Mouse (Mus musculus): ENCODE results near the gene Sdf4. TPM values are rescaled to one million over a fixed set of nuclear protein-coding genes. Genes with fewer than 3 reads are reported as not detected.

Sdf4 gene
- polyA plus RNA-seq, 1 experiment from 2014 or later = 125 TPM

DNA sequence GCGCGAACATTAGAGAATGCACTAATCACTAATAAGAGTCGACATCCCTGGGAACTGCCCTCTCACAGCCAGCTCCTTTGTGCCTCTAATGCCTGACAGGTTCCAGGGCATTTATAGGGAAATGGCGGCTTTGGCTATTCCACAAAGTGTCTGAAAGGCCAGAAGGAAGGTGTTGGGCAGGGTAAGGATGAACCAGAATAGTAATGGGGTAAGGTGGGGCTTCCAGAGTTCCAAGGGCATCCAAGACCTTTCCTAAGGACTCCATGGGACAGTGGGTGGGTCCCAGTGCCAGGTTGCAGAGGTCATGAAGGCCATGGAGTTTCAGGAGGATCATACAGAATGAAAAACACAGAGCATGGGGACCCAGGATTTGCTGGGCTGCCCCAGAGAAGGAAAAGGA, 41.6 kb downstream of the Sdf4 start:
- Histone ChIP-seq H3K27me3 (replicated peaks; ENCODE audit: control insufficient read depth, insufficient read depth, low read length) (peaks cover 19% of the 10 kb centered on the region), H3K9me3 (ENCODE audit: control insufficient read depth, low read length) (no peaks in the 10 kb centered on the region), H3K9ac (replicated peaks; ENCODE audit: low read depth, low read length) (no peak overlapping the region), H3K4me1 (replicated peaks; ENCODE audit: control insufficient read depth, insufficient read depth, low read length) (peaks cover 25% of the 10 kb centered on the region), H3K4me2 (ENCODE audit: low read length) (no peak overlapping the region), H3K36me3 (ENCODE audit: control insufficient read depth, insufficient read depth) (no peaks in the 10 kb centered on the region), H3K27ac (ENCODE audit: low read length) (no peak overlapping the region), H3K4me3 (replicated peaks; ENCODE audit: low read length) (no peak overlapping the region)
- ATAC-seq = no peak
- WGBS = 36% methylated on average over 4 of the region's 4 CpGs

DNA sequence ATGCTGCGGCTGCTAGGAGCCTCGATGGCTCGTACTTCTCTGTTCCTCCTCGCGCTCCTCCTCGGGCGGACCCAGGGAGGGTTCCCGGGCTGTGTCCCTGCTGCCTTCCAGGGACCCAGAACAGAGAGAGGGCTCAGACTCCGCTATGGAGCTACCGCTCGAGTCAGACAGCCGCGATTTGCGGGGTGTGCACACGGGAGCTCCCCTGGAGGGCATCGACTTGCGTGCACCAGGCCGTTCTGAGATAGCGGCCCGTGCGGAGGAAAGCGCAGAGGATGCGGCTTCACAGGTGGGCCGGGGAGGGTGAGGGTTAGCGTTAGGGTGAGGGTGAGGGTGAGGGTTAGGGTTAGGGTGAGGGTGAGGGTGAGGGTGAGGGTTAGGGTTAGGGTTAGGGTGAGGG, 42.2 kb downstream of the Sdf4 start:
- H3K4me1 ChIP-seq (replicated peaks; ENCODE audit: control insufficient read depth, insufficient read depth, low read length) = peaks cover 25% of the 10 kb centered on the region
- H3K36me3 ChIP-seq (ENCODE audit: control insufficient read depth, insufficient read depth) = no peaks in the 10 kb centered on the region
- peak overlapping the region; percentile 26 for H3K4me3 ChIP-seq (replicated peaks; ENCODE audit: low read length)
- H3K27me3 ChIP-seq (replicated peaks; ENCODE audit: control insufficient read depth, insufficient read depth, low read length) = peaks cover 19% of the 10 kb centered on the region
- no peak overlapping the region for H3K27ac ChIP-seq (ENCODE audit: low read length)
- peak overlapping the region; percentile 44 for H3K9ac ChIP-seq (replicated peaks; ENCODE audit: low read depth, low read length)
- peak overlapping the region; percentile 44 for H3K4me2 ChIP-seq (ENCODE audit: low read length)
- H3K9me3 ChIP-seq (ENCODE audit: control insufficient read depth, low read length) = no peaks in the 10 kb centered on the region
- ATAC-seq = no peak
- under 1% methylated on average over 24 of the region's 25 CpGs for WGBS

DNA sequence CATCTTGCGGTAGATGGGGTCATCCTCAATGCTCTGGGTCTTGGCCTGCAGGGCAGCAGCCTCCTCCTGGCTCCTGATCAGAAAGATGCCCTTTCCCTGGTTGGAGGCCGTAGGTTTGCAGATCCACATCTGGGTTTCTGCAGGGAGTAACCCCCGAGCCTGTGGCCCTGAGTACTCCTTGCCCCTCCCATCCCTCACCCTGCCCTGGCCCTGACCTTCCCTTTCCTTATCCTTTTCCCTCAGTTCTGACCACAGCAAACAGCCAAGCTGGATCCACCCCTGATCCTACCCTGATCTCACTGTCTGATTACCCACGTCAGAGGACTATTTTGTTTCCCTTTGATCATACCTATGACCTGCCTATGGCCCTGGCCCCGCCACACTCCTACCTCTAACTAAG, 52.1 kb downstream of the Sdf4 start:
- WGBS = 86% methylated on average over 5 of the region's 5 CpGs

GRCm38 (mm10) chr4:156049779-156050178, 57.1 kb downstream of the Sdf4 start:
- H3K4me1 ChIP-seq (replicated peaks; ENCODE audit: control insufficient read depth, insufficient read depth, low read length) = no peaks in the 10 kb centered on the region
- 86% methylated on average over 3 of the region's 3 CpGs for WGBS
- no peaks in the 10 kb centered on the region for H3K9me3 ChIP-seq (ENCODE audit: control insufficient read depth, low read length)
- H3K4me3 ChIP-seq (replicated peaks; ENCODE audit: low read length) = no peak overlapping the region
- no peak overlapping the region for H3K9ac ChIP-seq (replicated peaks; ENCODE audit: low read depth, low read length)
- H3K36me3 ChIP-seq (ENCODE audit: control insufficient read depth, insufficient read depth) = no peaks in the 10 kb centered on the region
- no peak overlapping the region for H3K27ac ChIP-seq (ENCODE audit: low read length)
- no peak for ATAC-seq
- no peaks in the 10 kb centered on the region for H3K27me3 ChIP-seq (replicated peaks; ENCODE audit: control insufficient read depth, insufficient read depth, low read length)
- no peak overlapping the region for H3K4me2 ChIP-seq (ENCODE audit: low read length)

More for the DNA sequence above, 52.1 kb downstream of the Sdf4 start:
- H3K4me1 ChIP-seq (replicated peaks; ENCODE audit: control insufficient read depth, insufficient read depth, low read length) = no peaks in the 10 kb centered on the region
- ATAC-seq = no peak
- no peak overlapping the region for H3K4me2 ChIP-seq (ENCODE audit: low read length)
- H3K27me3 ChIP-seq (replicated peaks; ENCODE audit: control insufficient read depth, insufficient read depth, low read length) = no peaks in the 10 kb centered on the region
- H3K4me3 ChIP-seq (replicated peaks; ENCODE audit: low read length) = no peak overlapping the region
- H3K27ac ChIP-seq (ENCODE audit: low read length) = no peak overlapping the region
- H3K9ac ChIP-seq (replicated peaks; ENCODE audit: low read depth, low read length) = no peak overlapping the region
- H3K36me3 ChIP-seq (ENCODE audit: control insufficient read depth, insufficient read depth) = no peaks in the 10 kb centered on the region
- H3K9me3 ChIP-seq (ENCODE audit: control insufficient read depth, low read length) = no peaks in the 10 kb centered on the region

DNA sequence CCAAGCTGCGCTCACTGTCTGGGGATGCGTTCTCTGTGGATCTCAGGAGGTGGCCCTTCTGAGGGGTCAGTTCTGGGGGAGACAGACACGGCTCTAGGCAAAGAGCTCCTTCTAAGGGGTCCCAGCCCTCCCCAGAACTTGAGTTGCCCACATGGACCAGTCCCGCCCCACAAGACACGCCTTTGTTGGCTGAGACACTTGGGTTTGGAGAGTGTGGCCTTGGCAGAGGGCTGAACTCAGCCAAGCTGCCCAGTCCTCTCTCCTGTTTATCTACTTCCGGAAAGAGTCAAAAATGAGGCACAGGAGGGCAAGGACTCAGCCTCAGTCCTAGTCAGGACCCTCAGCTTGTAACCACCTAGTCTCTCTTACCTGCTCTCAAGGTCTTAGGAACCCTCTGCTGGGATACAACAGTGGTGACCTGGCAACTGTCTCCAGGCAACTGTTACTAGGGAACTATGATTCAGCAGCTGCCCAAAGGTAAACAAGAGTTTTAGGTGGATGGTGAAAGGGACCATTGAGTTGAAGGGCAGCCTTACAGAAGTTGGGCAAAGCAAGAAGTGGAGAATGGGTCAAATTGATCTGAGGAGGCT, 57.8 kb downstream of the Sdf4 start:
- Histone ChIP-seq H3K27me3 (replicated peaks; ENCODE audit: control insufficient read depth, insufficient read depth, low read length) (no peaks in the 10 kb centered on the region), H3K4me1 (replicated peaks; ENCODE audit: control insufficient read depth, insufficient read depth, low read length) (no peaks in the 10 kb centered on the region), H3K4me2 (ENCODE audit: low read length) (no peak overlapping the region), H3K27ac (ENCODE audit: low read length) (no peak overlapping the region), H3K4me3 (replicated peaks; ENCODE audit: low read length) (no peak overlapping the region), H3K9me3 (ENCODE audit: control insufficient read depth, low read length) (no peaks in the 10 kb centered on the region), H3K36me3 (ENCODE audit: control insufficient read depth, insufficient read depth) (no peaks in the 10 kb centered on the region), H3K9ac (replicated peaks; ENCODE audit: low read depth, low read length) (no peak overlapping the region)
- 71% methylated on average over 6 of the region's 6 CpGs for WGBS
- no peak for ATAC-seq

- Histone ChIP-seq H3K27ac (ENCODE audit: low read length) (no peak overlapping the region), H3K9me3 (ENCODE audit: control insufficient read depth, low read length) (no peaks in the 10 kb centered on the region), H3K36me3 (ENCODE audit: control insufficient read depth, insufficient read depth) (no peaks in the 10 kb centered on the region), H3K9ac (replicated peaks; ENCODE audit: low read depth, low read length) (no peak overlapping the region), H3K4me1 (replicated peaks; ENCODE audit: control insufficient read depth, insufficient read depth, low read length) (no peaks in the 10 kb centered on the region), H3K4me3 (replicated peaks; ENCODE audit: low read length) (no peak overlapping the region), H3K27me3 (replicated peaks; ENCODE audit: control insufficient read depth, insufficient read depth, low read length) (no peaks in the 10 kb centered on the region), H3K4me2 (ENCODE audit: low read length) (no peak overlapping the region)
- no peak for ATAC-seq
- WGBS = 82% methylated on average over 4 of the region's 4 CpGs
Observed at GRCm38 (mm10) chr4:156053113-156053512, 60.4 kb downstream of the Sdf4 start.

- 82% methylated on average over 4 of the region's 4 CpGs for WGBS
- ATAC-seq = no peak
- Histone ChIP-seq H3K27me3 (replicated peaks; ENCODE audit: control insufficient read depth, insufficient read depth, low read length) (no peaks in the 10 kb centered on the region), H3K4me2 (ENCODE audit: low read length) (no peak overlapping the region), H3K9me3 (ENCODE audit: control insufficient read depth, low read length) (no peaks in the 10 kb centered on the region), H3K27ac (ENCODE audit: low read length) (no peak overlapping the region), H3K9ac (replicated peaks; ENCODE audit: low read depth, low read length) (no peak overlapping the region), H3K36me3 (ENCODE audit: control insufficient read depth, insufficient read depth) (no peaks in the 10 kb centered on the region), H3K4me1 (replicated peaks; ENCODE audit: control insufficient read depth, insufficient read depth, low read length) (no peaks in the 10 kb centered on the region), H3K4me3 (replicated peaks; ENCODE audit: low read length) (no peak overlapping the region)
Observed at GRCm38 (mm10) chr4:156054130-156054529, 61.5 kb downstream of the Sdf4 start.

DNA sequence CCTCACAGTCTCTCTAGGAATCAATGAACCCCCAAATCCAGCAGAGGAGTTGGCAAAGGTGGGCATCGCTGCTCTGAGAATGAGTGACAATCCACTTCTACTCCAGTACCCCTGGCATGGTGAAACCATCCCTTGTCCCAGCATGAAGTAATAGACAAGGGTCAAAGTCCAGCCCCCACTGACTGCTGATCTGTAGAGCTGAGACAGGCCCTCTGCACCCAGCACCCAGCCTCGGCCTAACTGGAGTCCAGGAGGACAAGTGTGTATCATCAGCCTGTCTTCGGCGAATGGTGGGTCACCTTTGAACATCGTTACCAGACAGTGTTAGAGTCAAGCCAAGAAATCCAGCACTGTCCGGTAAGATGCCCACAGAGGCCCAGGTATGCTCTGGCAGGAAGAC, 61.9 kb downstream of the Sdf4 start:
- 90% methylated on average over 6 of the region's 6 CpGs for WGBS
- Histone ChIP-seq H3K36me3 (ENCODE audit: control insufficient read depth, insufficient read depth) (no peaks in the 10 kb centered on the region), H3K9me3 (ENCODE audit: control insufficient read depth, low read length) (no peaks in the 10 kb centered on the region), H3K9ac (replicated peaks; ENCODE audit: low read depth, low read length) (no peak overlapping the region), H3K27me3 (replicated peaks; ENCODE audit: control insufficient read depth, insufficient read depth, low read length) (no peaks in the 10 kb centered on the region), H3K4me2 (ENCODE audit: low read length) (no peak overlapping the region), H3K4me3 (replicated peaks; ENCODE audit: low read length) (no peak overlapping the region), H3K27ac (ENCODE audit: low read length) (no peak overlapping the region), H3K4me1 (replicated peaks; ENCODE audit: control insufficient read depth, insufficient read depth, low read length) (no peaks in the 10 kb centered on the region)
- ATAC-seq = no peak

DNA sequence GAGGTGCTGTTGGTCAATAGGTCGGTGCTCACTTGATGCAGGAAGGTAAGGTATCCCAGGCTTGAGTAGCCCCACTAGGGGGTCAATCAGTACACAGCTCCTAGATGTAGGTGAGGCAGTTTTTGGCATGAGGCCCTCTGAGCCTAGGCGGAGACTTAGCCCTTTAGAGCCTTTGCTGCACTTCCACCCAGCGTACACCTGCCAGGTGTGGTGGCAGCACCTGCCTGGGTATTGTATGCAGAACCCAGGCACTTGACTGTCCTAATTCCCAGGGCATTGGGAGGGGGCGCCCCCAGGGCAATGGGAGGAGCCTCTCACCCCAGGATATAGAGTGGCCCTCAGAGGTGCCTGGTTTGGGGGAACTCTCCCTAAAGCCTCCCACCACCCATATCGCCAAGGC, 62.5 kb downstream of the Sdf4 start:
- WGBS = 93% methylated on average over 5 of the region's 5 CpGs
- H3K9ac ChIP-seq (replicated peaks; ENCODE audit: low read depth, low read length) = no peak overlapping the region
- no peaks in the 10 kb centered on the region for H3K9me3 ChIP-seq (ENCODE audit: control insufficient read depth, low read length)
- no peak overlapping the region for H3K4me3 ChIP-seq (replicated peaks; ENCODE audit: low read length)
- H3K27me3 ChIP-seq (replicated peaks; ENCODE audit: control insufficient read depth, insufficient read depth, low read length) = no peaks in the 10 kb centered on the region
- H3K4me2 ChIP-seq (ENCODE audit: low read length) = no peak overlapping the region
- H3K27ac ChIP-seq (ENCODE audit: low read length) = no peak overlapping the region
- ATAC-seq = no peak
- H3K4me1 ChIP-seq (replicated peaks; ENCODE audit: control insufficient read depth, insufficient read depth, low read length) = no peaks in the 10 kb centered on the region
- H3K36me3 ChIP-seq (ENCODE audit: control insufficient read depth, insufficient read depth) = no peaks in the 10 kb centered on the region

GRCm38 (mm10) chr4:156057702-156058101, 65.0 kb downstream of the Sdf4 start:
- 75% methylated on average over 10 of the region's 10 CpGs for WGBS
- H3K36me3 ChIP-seq (ENCODE audit: control insufficient read depth, insufficient read depth) = no peaks in the 10 kb centered on the region

More at GRCm38 (mm10) chr4:156057702-156058101, 65.0 kb downstream of the Sdf4 start:
- Histone ChIP-seq H3K4me3 (replicated peaks; ENCODE audit: low read length) (no peak overlapping the region), H3K9ac (replicated peaks; ENCODE audit: low read depth, low read length) (no peak overlapping the region), H3K4me2 (ENCODE audit: low read length) (no peak overlapping the region), H3K9me3 (ENCODE audit: control insufficient read depth, low read length) (no peaks in the 10 kb centered on the region), H3K4me1 (replicated peaks; ENCODE audit: control insufficient read depth, insufficient read depth, low read length) (no peaks in the 10 kb centered on the region), H3K27ac (ENCODE audit: low read length) (no peak overlapping the region), H3K27me3 (replicated peaks; ENCODE audit: control insufficient read depth, insufficient read depth, low read length) (no peaks in the 10 kb centered on the region)
- ATAC-seq = no peak

All from forebrain, embryonic 16.5 days (tissue).